Mouse (Mus musculus): ENCODE measurements around the gene Gm3618. TPM values are rescaled to one million over a fixed set of nuclear protein-coding genes. Genes with fewer than 3 reads are reported as not detected.

Gene Gm3618
- total RNA-seq (2023), result not detected

DNA sequence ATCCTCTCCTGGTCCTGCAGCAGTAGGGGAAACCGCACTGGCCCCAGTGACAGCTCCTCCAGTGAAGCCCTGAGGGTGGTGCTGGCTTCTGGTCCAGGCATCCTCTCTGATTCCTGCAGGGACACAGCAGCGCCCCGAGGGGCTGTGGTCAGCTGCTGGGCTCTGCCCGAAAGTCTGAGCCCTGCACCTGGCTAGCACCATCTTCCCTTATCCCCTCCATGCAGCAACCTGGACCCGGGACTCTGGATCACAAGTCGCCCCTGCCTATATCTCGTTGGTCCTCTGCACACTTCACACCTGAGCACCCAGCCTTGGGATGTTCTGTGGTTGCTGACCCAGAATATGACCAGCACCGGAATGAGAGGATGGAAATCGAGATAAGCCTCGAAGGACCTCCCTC is at the start of gene Gm3618:
TSS of gene Gm3618 (minus strand) at position 101 of the 400 bp plus-strand sequence.

GRCm38 (mm10) chr14:6390219-6390618 is 46.7 kb upstream of the Gm3618 start, which contains the start of gene Gm16440:
Gene Gm16440 (minus strand): TSS chr14:6390319.

GRCm38 (mm10) chr14:6304743-6305142 is 38.7 kb downstream of the Gm3618 start, which contains the start of gene Gm21103:
Gene Gm21103 (minus strand): TSS chr14:6304843.

GRCm38 (mm10) chr14:6286931-6287715 is 56.4 kb downstream of the Gm3618 start, which contains the start of gene Gm3411:
Gene Gm3411 (minus strand): TSS chr14:6287250.

Other genes with a start within 250 kb of the Gm3618 start
- not detected for gene Gm8206, start 249.7 kb downstream of the Gm3618 start, total RNA-seq (2023)
- not detected for gene Gm3468, start 235.0 kb downstream of the Gm3618 start, total RNA-seq (2023)
- gene Gm3476, start 217.9 kb downstream of the Gm3618 start, total RNA-seq (2023), result not detected
- gene Gm21560, start 124.4 kb downstream of the Gm3618 start, total RNA-seq (2023), result not detected
- gene Gm3411, start 56.4 kb downstream of the Gm3618 start, total RNA-seq (2023), result not detected
- not detected for gene Gm21103, start 38.8 kb downstream of the Gm3618 start, total RNA-seq (2023)
- gene Gm16440, start 46.6 kb upstream of the Gm3618 start, total RNA-seq (2023), result not detected
- not detected for gene Gm3591, start 68.8 kb upstream of the Gm3618 start, total RNA-seq (2023)
- not detected for gene Gm3594, start 100.9 kb upstream of the Gm3618 start, total RNA-seq (2023)
- not detected for gene Gm8356, start 193.6 kb upstream of the Gm3618 start, total RNA-seq (2023)
- not detected for gene Gm3629, start 246.9 kb upstream of the Gm3618 start, total RNA-seq (2023)